Mouse (Mus musculus) brain, embryonic 14.5 days (tissue): ENCODE results near the gene Rps8. TPM values are rescaled to one million over a fixed set of nuclear protein-coding genes. Genes with fewer than 3 reads are reported as not detected.

ENCODE experiments used
- DNase-seq: peaks from one replicate; pipeline ENCODE4 v3.0.0-alpha.2; 2011; ENCODE audit warnings: low read depth
- CTCF ChIP-seq: fragments of 200-500 bp; IDR thresholded peaks from 2 replicates; pipeline ENCODE4 v1.5.1; 2012; ENCODE audit warnings: inconsistent platforms, mild to moderate bottlenecking, moderate library complexity, borderline replicate concordance; ENCODE audit not compliant: insufficient read depth, insufficient read length; ENCODE audit errors: extremely low read depth
- POLR2A ChIP-seq: fragments of 200-500 bp; IDR thresholded peaks from 2 replicates; pipeline ENCODE4 v1.6.1; 2012; ENCODE audit warnings: mild to moderate bottlenecking, inconsistent platforms, borderline replicate concordance; ENCODE audit not compliant: poor library complexity, insufficient read depth, insufficient read length, severe bottlenecking; ENCODE audit errors: extremely low read depth
- polyA plus RNA-seq: library from polyadenylated mRNA; depleted of rRNA; stranded (reverse); fragments of >200 nt; gene quantifications from 2 replicates; pipeline ENCODE4 v1.2.3, GENCODE M21; 2012; rRNA removed

The Rps8 gene
- polyA plus RNA-seq, 1 experiment = 897 TPM

GRCm38 (mm10) chr4:117105127-117105526 is 50.9 kb downstream of the Rps8 start:
- DNase-seq = peak; percentile 47

GRCm38 (mm10) chr4:117104672-117105071 is 51.4 kb downstream of the Rps8 start:
- no peak for DNase-seq
- TF ChIP-seq CTCF (no peak), POLR2A (no peak)

More at GRCm38 (mm10) chr4:117105127-117105526, 50.9 kb downstream of the Rps8 start:
- TF ChIP-seq POLR2A (no peak), CTCF (no peak)

Other genes with a start within 250 kb of the Rps8 start
- gene Urod, start 161.8 kb downstream of the Rps8 start, polyA plus RNA-seq = 58.9 and 63.2 TPM in 2 replicates
- 59.3 and 60.4 TPM in 2 replicates for gene Hectd3, start 160.9 kb downstream of the Rps8 start, polyA plus RNA-seq
- gene Eif2b3, start 136.8 kb downstream of the Rps8 start, polyA plus RNA-seq = 24.6 and 25.0 TPM in 2 replicates
- 11.6 and 18.6 TPM in 2 replicates for gene Ptch2, start 60.2 kb downstream of the Rps8 start, polyA plus RNA-seq
- 6.5 and 7.9 TPM in 2 replicates for gene Btbd19, start 30.5 kb downstream of the Rps8 start, polyA plus RNA-seq
- gene Tctex1d4, start 29.4 kb downstream of the Rps8 start, polyA plus RNA-seq = 0.52 and 0.67 TPM in 2 replicates
- gene Plk3, start 22.3 kb downstream of the Rps8 start, polyA plus RNA-seq = 18.5 and 19.6 TPM in 2 replicates
- 14.5 and 23.7 TPM in 2 replicates for gene Kif2c, start 26.4 kb upstream of the Rps8 start, polyA plus RNA-seq
- 6.2 and 7.0 TPM in 2 replicates for gene Tmem53, start 95.7 kb upstream of the Rps8 start, polyA plus RNA-seq
- gene Armh1, start 95.9 kb upstream of the Rps8 start, polyA plus RNA-seq = 1.3 and 1.6 TPM in 2 replicates